ENCODE assay signal across 8 mouse cellular contexts in genomic region chr11:102144957-102145470, GRCm38 (mm10). TPM values are rescaled to one million over a fixed set of nuclear protein-coding genes. Genes with fewer than 3 reads are reported as not detected.
DNase-seq lines count a peak whose midpoint lies in the region; ATAC-seq and TF ChIP-seq lines count a peak whose summit lies in the region.
"Had no signal": no experiment of that assay in that cellular context is flagged by ENCODE, and none has a peak within 500 bp of the region (broad histone marks: within the 10 kb centered on the region; RNA-seq: fewer than 3 reads in every experiment).

No protein-coding gene starts in this region.

- H3K9me3 ChIP-seq in megakaryocyte, embryonic 14.5 days, result no peaks in the 10 kb centered on the region
- no peaks in the 10 kb centered on the region for H3K9me3 ChIP-seq in forebrain, embryonic 14.5 days (replicated peaks; ENCODE audit: control insufficient read depth, low read length)
- H3K9me3 ChIP-seq in liver, embryonic 12.5 days (replicated peaks), result no peaks in the 10 kb centered on the region
- no peaks in the 10 kb centered on the region for H3K9me3 ChIP-seq in stomach, postnatal 0 days (ENCODE audit: control insufficient read depth, low read length)

- no peak overlapping the region for H3K27ac ChIP-seq in forebrain, embryonic 14.5 days (ENCODE audit: low read depth, low read length)
- no peak overlapping the region; the same call in 1 of the 2 replicates for H3K27ac ChIP-seq in liver, embryonic 12.5 days
- no peak overlapping the region for H3K27ac ChIP-seq in stomach, postnatal 0 days (replicated peaks)

- H3K27me3 ChIP-seq in megakaryocyte, embryonic 14.5 days (replicated peaks), result peaks cover 70% of the 10 kb centered on the region
- peaks cover 62% of the 10 kb centered on the region for H3K27me3 ChIP-seq in forebrain, embryonic 14.5 days (replicated peaks; ENCODE audit: control insufficient read depth, insufficient read depth, low read length)
- peaks cover 81% of the 10 kb centered on the region for H3K27me3 ChIP-seq in liver, embryonic 12.5 days (replicated peaks)
- H3K27me3 ChIP-seq in stomach, postnatal 0 days (ENCODE audit: control insufficient read depth, insufficient read depth, low read length), result peaks cover 24% of the 10 kb centered on the region

- TF ChIP-seq EP300 in stomach, postnatal 0 days (optimal IDR thresholded peaks at IDR 0.05), result no peak

- H3K9ac ChIP-seq in forebrain, embryonic 14.5 days (ENCODE audit: low read length), result no peak overlapping the region
- peak overlapping the region; percentile 57; the same call in 1 of the 2 replicates for H3K9ac ChIP-seq in liver, embryonic 12.5 days
- H3K9ac ChIP-seq in stomach, postnatal 0 days (ENCODE audit: low read length), result no peak overlapping the region; the same call in 1 of the 2 replicates

- WGBS in forebrain, embryonic 14.5 days, result 24% methylated on average over 13 of the region's 13 CpGs
- 25% methylated on average over 13 of the region's 13 CpGs for WGBS in liver, embryonic 12.5 days (ENCODE audit: insufficient replicate concordance)
- WGBS in stomach, postnatal 0 days, result 24% methylated on average over 13 of the region's 13 CpGs

- DNase-seq in forebrain, embryonic 14.5 days (ENCODE audit: low spot score), result no peak
- DNase-seq in stomach, postnatal 0 days (ENCODE audit: low spot score), result no peak
- no peak for DNase-seq in layer of hippocampus, adult 9-10 months (ENCODE audit: low spot score)
- no peak for DNase-seq in left cerebral cortex, postnatal 14 days (ENCODE audit: low spot score in 2 of 2)
- DNase-seq: thymus, postnatal 36 days had no signal

- TF ChIP-seq CTCF in stomach, postnatal 0 days (IDR thresholded peaks at IDR 0.05; ENCODE audit: low read depth), result no peak

- H3K4me1 ChIP-seq in megakaryocyte, embryonic 14.5 days, result peaks cover 33% of the 10 kb centered on the region
- no peaks in the 10 kb centered on the region for H3K4me1 ChIP-seq in forebrain, embryonic 14.5 days (ENCODE audit: control insufficient read depth, insufficient read depth, low read length)
- peaks cover 31% of the 10 kb centered on the region for H3K4me1 ChIP-seq in liver, embryonic 12.5 days
- H3K4me1 ChIP-seq in stomach, postnatal 0 days (replicated peaks; ENCODE audit: control insufficient read depth, insufficient read depth), result no peaks in the 10 kb centered on the region

- no peaks in the 10 kb centered on the region for H3K36me3 ChIP-seq in megakaryocyte, embryonic 14.5 days (replicated peaks; ENCODE audit: low read length)
- no peaks in the 10 kb centered on the region for H3K36me3 ChIP-seq in forebrain, embryonic 14.5 days (ENCODE audit: control insufficient read depth, insufficient read depth, low read length)
- H3K36me3 ChIP-seq in liver, embryonic 12.5 days, result peaks cover 4% of the 10 kb centered on the region; the same call in 1 of the 2 replicates
- no peaks in the 10 kb centered on the region for H3K36me3 ChIP-seq in stomach, postnatal 0 days (ENCODE audit: control insufficient read depth, insufficient read depth, low read length)

- intact Hi-C loops in left cerebral cortex, postnatal 14 days (cut with DNase I), result no loop called here

- peak overlapping the region; percentile 85 for H3K4me3 ChIP-seq in megakaryocyte, embryonic 14.5 days (replicated peaks)
- no peak overlapping the region for H3K4me3 ChIP-seq in forebrain, embryonic 14.5 days (ENCODE audit: low read depth, low read length)
- peak overlapping the region; percentile 58 for H3K4me3 ChIP-seq in liver, embryonic 12.5 days
- peak overlapping the region; percentile 33 for H3K4me3 ChIP-seq in stomach, postnatal 0 days (ENCODE audit: low read depth, low read length)

- peak overlapping the region; percentile 31 for H3K4me2 ChIP-seq in forebrain, embryonic 14.5 days (ENCODE audit: low read length)
- H3K4me2 ChIP-seq in liver, embryonic 12.5 days, result peak overlapping the region; percentile 77
- H3K4me2 ChIP-seq in stomach, postnatal 0 days (replicated peaks; ENCODE audit: low read depth), result peak overlapping the region; percentile 49; the same call in 1 of the 2 replicates

- no peak for ATAC-seq in megakaryocyte, adult 5-6 weeks (ENCODE audit: poor library complexity, severe bottlenecking)
- no peak for ATAC-seq in forebrain, embryonic 14.5 days
- peak; percentile 68; the same call in 1 of the 2 replicates for ATAC-seq in liver, embryonic 12.5 days
- ATAC-seq in stomach, postnatal 0 days (ENCODE audit: low FRiP score, low TSS enrichment), result peak; percentile 28; the same call in 1 of the 2 replicates

RNA-seq across cellular contexts. Expression of gene Nags, which starts 0.3 kb away (rescaled TPM):
- not detected in 2 replicates for polyA plus RNA-seq in megakaryocyte, embryonic 14.5 days (2012; ENCODE audit: insufficient read depth, low replicate concordance)
- total RNA-seq in megakaryocyte, adult 5-6 weeks (2015), result not detected in 2 replicates
- not detected in 2 replicates for total RNA-seq in megakaryocyte, adult 5-6 weeks (2017)
- 0.14 and 0.17 TPM in 2 replicates for polyA plus RNA-seq in forebrain, embryonic 14.5 days (2014; fragmentation: Nextera tagmentation; extraction: Ambion mirVana)
- 7.7 and 8.8 TPM in 2 replicates for polyA plus RNA-seq in liver, embryonic 12.5 days (2016; fragmentation: Nextera tagmentation; extraction: Ambion mirVana)
- polyA plus RNA-seq in stomach, postnatal 0 days (2015; fragmentation: Nextera tagmentation; extraction: Ambion mirVana), result 0.07 TPM in 1 of 2 replicates, not detected in the other
- total RNA-seq in left cerebral cortex, postnatal 14 days (2021), result not detected

RNA-seq across cellular contexts. Expression of gene Tmem101, which starts 11.2 kb away (rescaled TPM):
- 13.5 TPM in 1 of 2 replicates, not detected in the other for polyA plus RNA-seq in megakaryocyte, embryonic 14.5 days (2012; ENCODE audit: insufficient read depth, low replicate concordance)
- 7.9 and 8.4 TPM in 2 replicates for total RNA-seq in megakaryocyte, adult 5-6 weeks (2015)
- 12.5 and 16.3 TPM in 2 replicates for total RNA-seq in megakaryocyte, adult 5-6 weeks (2017)
- 32.5 and 33.6 TPM in 2 replicates for polyA plus RNA-seq in forebrain, embryonic 14.5 days (2014; fragmentation: Nextera tagmentation; extraction: Ambion mirVana)
- polyA plus RNA-seq in liver, embryonic 12.5 days (2016; fragmentation: Nextera tagmentation; extraction: Ambion mirVana), result 16.3 TPM in 2 replicates
- polyA plus RNA-seq in stomach, postnatal 0 days (2015; fragmentation: Nextera tagmentation; extraction: Ambion mirVana), result 13.8 and 14.5 TPM in 2 replicates
- total RNA-seq in left cerebral cortex, postnatal 14 days (2021), result 10 to 100 TPM; 27.0 to 30.3 TPM

RNA-seq across cellular contexts. Expression of gene Pyy, which starts 37.4 kb away (rescaled TPM):
- polyA plus RNA-seq in megakaryocyte, embryonic 14.5 days (2012; ENCODE audit: insufficient read depth, low replicate concordance), result not detected in 2 replicates
- total RNA-seq in megakaryocyte, adult 5-6 weeks (2015), result not detected in 2 replicates
- total RNA-seq in megakaryocyte, adult 5-6 weeks (2017), result not detected in 2 replicates
- polyA plus RNA-seq in forebrain, embryonic 14.5 days (2014; fragmentation: Nextera tagmentation; extraction: Ambion mirVana), result not detected in 2 replicates
- 0.32 TPM in 1 of 2 replicates, not detected in the other for polyA plus RNA-seq in liver, embryonic 12.5 days (2016; fragmentation: Nextera tagmentation; extraction: Ambion mirVana)
- polyA plus RNA-seq in stomach, postnatal 0 days (2015; fragmentation: Nextera tagmentation; extraction: Ambion mirVana), result 63.0 and 64.3 TPM in 2 replicates
- not detected for total RNA-seq in left cerebral cortex, postnatal 14 days (2021)

RNA-seq across cellular contexts. Expression of gene Lsm12, which starts 40.1 kb away (rescaled TPM):
- polyA plus RNA-seq in megakaryocyte, embryonic 14.5 days (2012; ENCODE audit: insufficient read depth, low replicate concordance), result 36.7 and 120 TPM in 2 replicates
- 81.3 and 83.9 TPM in 2 replicates for total RNA-seq in megakaryocyte, adult 5-6 weeks (2015)
- total RNA-seq in megakaryocyte, adult 5-6 weeks (2017), result 43.0 and 46.5 TPM in 2 replicates
- polyA plus RNA-seq in forebrain, embryonic 14.5 days (2014; fragmentation: Nextera tagmentation; extraction: Ambion mirVana), result 83.1 and 93.7 TPM in 2 replicates
- polyA plus RNA-seq in liver, embryonic 12.5 days (2016; fragmentation: Nextera tagmentation; extraction: Ambion mirVana), result 84.3 and 85.8 TPM in 2 replicates
- 70.0 and 99.4 TPM in 2 replicates for polyA plus RNA-seq in stomach, postnatal 0 days (2015; fragmentation: Nextera tagmentation; extraction: Ambion mirVana)
- total RNA-seq in left cerebral cortex, postnatal 14 days (2021), result 10 to 100 TPM; 60.5 to 65.2 TPM

RNA-seq across cellular contexts. Expression of gene Ppy, which starts 43.9 kb away (rescaled TPM):
- polyA plus RNA-seq in megakaryocyte, embryonic 14.5 days (2012; ENCODE audit: insufficient read depth, low replicate concordance), result 2.3 TPM in 1 of 2 replicates, not detected in the other
- total RNA-seq in megakaryocyte, adult 5-6 weeks (2015), result not detected in 2 replicates
- not detected in 2 replicates for total RNA-seq in megakaryocyte, adult 5-6 weeks (2017)
- not detected in 2 replicates for polyA plus RNA-seq in forebrain, embryonic 14.5 days (2014; fragmentation: Nextera tagmentation; extraction: Ambion mirVana)
- polyA plus RNA-seq in liver, embryonic 12.5 days (2016; fragmentation: Nextera tagmentation; extraction: Ambion mirVana), result not detected in 2 replicates
- polyA plus RNA-seq in stomach, postnatal 0 days (2015; fragmentation: Nextera tagmentation; extraction: Ambion mirVana), result 3.3 and 5.4 TPM in 2 replicates
- not detected for total RNA-seq in left cerebral cortex, postnatal 14 days (2021)

Comparison
In these comparisons a context has a peak if more than half of its experiments do, and no peak if none do; other contexts are left out.
1. ATAC-seq: peak in liver, embryonic 12.5 days (single experiment) and stomach, postnatal 0 days (single experiment); none in megakaryocyte, adult 5-6 weeks (single experiment) and forebrain, embryonic 14.5 days (single experiment).
2. RNA of gene Pyy, which starts 37.4 kb away (polyA plus RNA-seq): 63.0 to 64.3 TPM in stomach, postnatal 0 days; 0.32 TPM in liver, embryonic 12.5 days, not detected in megakaryocyte, embryonic 14.5 days and not detected in forebrain, embryonic 14.5 days; every median in the first group is over 10 times any median in the second.
3. Peak in every context shown above with its lines, with median percentiles within 50 percentile points of each other: H3K4me2 ChIP-seq.